Mouse (Mus musculus): Measurements from ENCODE around the gene Ephb1.

DNA sequence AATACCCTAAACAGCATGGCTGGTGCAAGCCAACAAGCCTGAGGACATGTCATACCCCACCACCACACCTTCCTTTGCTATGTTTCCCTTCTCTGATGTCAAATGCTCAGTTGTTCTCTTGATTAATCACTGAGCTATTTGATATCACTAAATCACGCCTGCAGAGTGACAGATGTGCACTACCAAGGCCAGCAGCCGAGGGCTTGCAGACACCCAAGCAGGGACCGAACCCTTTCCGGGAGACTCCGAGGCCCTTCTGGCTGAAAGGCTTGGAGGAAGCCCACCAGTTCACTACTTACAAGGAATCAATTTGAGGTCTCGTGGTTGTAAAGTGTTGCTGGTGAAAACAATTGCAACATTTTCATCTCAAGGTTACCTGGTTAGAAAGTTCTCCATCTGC lies 3.5 kb upstream of the Ephb1 start:
- TF ChIP-seq EP300 (IDR thresholded peaks at IDR 0.05; ENCODE audit: low read length) = no peak
- no peak for TF ChIP-seq CTCF (conservative IDR thresholded peaks at IDR 0.05 in 1 of 2, IDR thresholded peaks at IDR 0.05 in 1 of 2; ENCODE audit: low read depth in 2 of 2, low read length in 2 of 2)
- no peak for TF ChIP-seq USF1 (IDR thresholded peaks at IDR 0.05; ENCODE audit: low read depth, low read length)
- no peak for TF ChIP-seq RCOR1 (conservative IDR thresholded peaks at IDR 0.05; ENCODE audit: low read depth, low read length)
- no peak for TF ChIP-seq NRF1 (IDR thresholded peaks at IDR 0.05; ENCODE audit: low read depth, low read length)
- no peak for TF ChIP-seq MYC (IDR thresholded peaks at IDR 0.05; ENCODE audit: low read depth, low read length)
- no peak for TF ChIP-seq POLR2A (IDR thresholded peaks at IDR 0.05; ENCODE audit: low read depth, low read length)
- no peak for TF ChIP-seq TBP (conservative IDR thresholded peaks at IDR 0.05; ENCODE audit: low read depth, low read length)

All from CH12.LX (cell line).